Mouse (Mus musculus) T-cell, adult 66 days (primary cell): ENCODE data around the gene Olfr1495. TPM values are rescaled to one million over a fixed set of nuclear protein-coding genes. Genes with fewer than 3 reads are reported as not detected.

Experiments used
- total RNA-seq, 2 experiments: library from RNA; stranded (reverse); gene quantifications; 3 replicates in 1 of 2; 4 replicates in 1 of 2; pipeline ENCODE4 v1.2.4; 2023

Gene Olfr1495
- total RNA-seq, result not detected

DNA sequence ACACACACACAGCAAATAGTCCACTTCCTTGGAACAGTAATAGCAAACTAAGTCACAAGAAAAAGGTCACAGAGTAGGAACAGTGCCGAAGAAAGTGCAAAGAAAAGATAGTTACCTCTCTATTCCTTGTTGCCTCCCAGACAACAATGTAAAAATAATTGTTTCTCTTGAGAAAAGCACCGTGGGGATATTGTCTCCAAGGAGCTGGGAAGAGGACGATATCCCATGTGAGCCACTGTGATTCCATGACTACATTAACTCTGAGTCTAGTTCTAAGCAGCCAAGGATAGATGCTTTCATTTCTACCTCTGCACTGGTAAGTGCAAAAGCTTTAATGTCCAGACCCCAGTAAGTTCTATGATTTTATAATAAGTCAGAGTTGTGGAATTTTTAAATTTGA, at the start of gene Olfr1495:
Olfr1495 (plus strand) TSS at position 301 of the 400 bp plus-strand sequence.

DNA sequence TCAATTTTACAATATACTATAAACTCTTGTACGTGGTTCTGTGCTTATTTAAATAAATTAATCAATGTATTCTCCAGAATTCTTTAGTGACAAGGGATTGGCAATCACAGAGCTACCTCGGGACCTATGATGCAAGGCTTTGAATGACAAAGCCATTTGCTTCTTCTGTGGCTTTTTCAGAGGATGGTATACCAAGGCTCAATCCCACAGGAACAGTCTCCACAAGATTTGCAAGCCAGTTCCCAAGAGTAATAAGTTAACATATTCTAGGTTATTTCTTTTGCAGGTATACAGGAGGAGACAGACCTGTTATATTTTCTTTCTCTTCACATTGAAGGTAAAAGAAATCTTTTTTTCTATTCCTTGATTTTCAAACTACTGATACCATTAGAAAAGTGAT, 41.4 kb upstream of the Olfr1495 start, which contains the start of gene Olfr1493-ps1:
Olfr1493-ps1 (plus strand) TSS at position 301 of the 400 bp plus-strand sequence.

DNA sequence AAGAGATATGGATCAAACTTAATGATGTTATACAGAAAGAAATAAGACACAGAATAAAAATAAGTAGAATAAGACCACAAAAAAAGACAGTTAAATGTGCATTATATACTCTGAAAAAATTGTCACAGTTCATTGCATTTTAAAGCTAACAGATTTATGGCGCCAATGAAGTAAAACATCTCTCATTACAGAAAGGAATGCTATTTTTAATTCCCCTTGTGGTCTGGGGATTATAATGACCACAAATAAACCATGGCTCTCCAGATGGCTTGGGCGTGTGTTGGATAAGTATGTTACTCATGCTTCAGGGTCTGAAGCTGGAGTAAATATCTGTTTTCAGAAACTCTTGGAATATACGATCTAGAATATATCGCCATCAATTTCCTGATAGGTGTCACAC, 25.0 kb upstream of the Olfr1495 start, which contains the start of gene Olfr1494:
Olfr1494 (plus strand) TSS at position 301 of the 400 bp plus-strand sequence.

DNA sequence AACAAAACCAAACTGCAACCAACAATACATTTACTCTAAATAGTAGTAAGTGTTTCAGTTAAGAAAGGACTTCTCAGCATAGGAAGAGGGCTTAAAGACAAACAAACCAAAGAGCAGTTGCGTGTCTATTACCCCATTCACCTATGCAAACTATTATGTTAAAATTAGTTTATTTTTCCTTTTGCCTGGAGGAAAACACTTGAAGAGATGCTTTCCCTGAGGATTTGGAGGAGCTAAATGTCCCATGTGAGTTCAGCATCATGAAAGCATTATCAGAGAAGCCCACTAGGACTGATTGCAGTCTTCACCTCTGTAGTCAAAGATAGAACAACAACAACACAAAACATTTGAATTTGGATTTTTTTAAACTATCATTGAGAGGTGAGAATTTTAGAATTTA, 13.2 kb downstream of the Olfr1495 start, which contains the start of gene Olfr1496:
Olfr1496 (plus strand) TSS at position 301 of the 400 bp plus-strand sequence.

DNA sequence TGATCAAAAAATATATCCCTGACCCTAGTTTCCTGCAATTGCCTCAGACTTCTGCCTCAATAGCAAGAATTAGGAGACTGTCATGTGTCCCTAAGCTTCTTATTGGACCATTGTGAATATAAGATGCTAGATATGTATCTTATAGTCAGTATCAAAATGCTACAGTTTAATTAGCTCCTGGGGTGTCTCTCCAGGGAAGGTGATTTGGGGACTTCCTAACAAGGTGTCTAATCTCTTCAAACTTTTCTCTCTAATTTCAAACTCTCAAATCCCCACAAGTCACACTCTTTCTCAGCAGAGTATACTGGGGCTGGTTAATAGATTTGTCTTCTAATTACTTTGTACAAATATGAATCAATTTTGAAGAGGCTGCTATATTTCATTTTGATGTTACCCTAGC, 33.7 kb downstream of the Olfr1495 start, which contains the start of gene Olfr1497:
Olfr1497 (minus strand) TSS at position 101 of the 400 bp plus-strand sequence.

DNA sequence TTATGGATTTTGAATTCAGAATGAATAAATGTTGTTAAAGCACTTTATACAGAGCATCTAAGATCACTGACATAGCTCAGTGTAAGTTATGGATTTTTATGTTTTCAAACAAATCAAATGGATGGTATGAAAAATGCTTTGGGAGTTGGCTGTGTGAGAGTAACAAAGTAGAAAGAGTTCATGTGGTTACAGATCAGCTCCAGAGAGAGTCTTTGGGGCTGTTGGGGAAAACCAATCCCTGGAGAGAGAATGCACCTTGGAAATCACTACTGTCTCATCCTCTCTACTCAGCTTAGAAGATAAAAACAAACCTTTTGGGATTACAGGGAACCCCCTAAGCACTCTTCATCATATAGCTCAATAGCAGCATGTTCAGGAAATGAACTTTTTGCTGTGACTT, 54.9 kb downstream of the Olfr1495 start, which contains the start of gene Olfr1499:
Olfr1499 (minus strand) TSS at position 101 of the 400 bp plus-strand sequence.

Other genes with a start within 250 kb of the Olfr1495 start
- gene Olfr1480, start 236.7 kb upstream of the Olfr1495 start, total RNA-seq, result not detected
- not detected for gene Olfr1484, start 181.1 kb upstream of the Olfr1495 start, total RNA-seq
- gene Olfr1487, start 147.2 kb upstream of the Olfr1495 start, total RNA-seq, result not detected
- gene Olfr1489, start 133.0 kb upstream of the Olfr1495 start, total RNA-seq, result not detected
- not detected for gene Olfr1490, start 113.5 kb upstream of the Olfr1495 start, total RNA-seq
- not detected for gene Olfr1491, start 67.3 kb upstream of the Olfr1495 start, total RNA-seq
- not detected for gene Olfr1493-ps1, start 41.3 kb upstream of the Olfr1495 start, total RNA-seq
- not detected for gene Olfr1494, start 24.9 kb upstream of the Olfr1495 start, total RNA-seq
- not detected for gene Olfr1496, start 13.3 kb downstream of the Olfr1495 start, total RNA-seq
- not detected for gene Olfr1497, start 33.6 kb downstream of the Olfr1495 start, total RNA-seq
- not detected for gene Olfr1499, start 54.8 kb downstream of the Olfr1495 start, total RNA-seq
- gene Olfr1500, start 65.9 kb downstream of the Olfr1495 start, total RNA-seq, result not detected
- gene Olfr1501, start 86.1 kb downstream of the Olfr1495 start, total RNA-seq, result not detected
- gene Olfr1502, start 97.2 kb downstream of the Olfr1495 start, total RNA-seq, result not detected
- not detected for gene Olfr1504, start 133.3 kb downstream of the Olfr1495 start, total RNA-seq
- gene Olfr1505, start 148.9 kb downstream of the Olfr1495 start, total RNA-seq, result not detected